Mouse (Mus musculus) neural tube, embryonic 14.5 days (tissue): Measurements from ENCODE around the gene Ebf1. TPM values are rescaled to one million over a fixed set of nuclear protein-coding genes. Genes with fewer than 3 reads are reported as not detected.

Experiments
- ATAC-seq: fragments of 200-750 bp; cut with Nextera tagmentation; 2 replicates; pipeline ENCODE4 v1.8.0; 2017; ENCODE audit warnings: low read depth, mild to moderate bottlenecking, moderate TSS enrichment, moderate library complexity
- H3K27ac ChIP-seq: fragments of 300-500 bp; sonication (generic); 2 replicates; pipeline ENCODE4 v1.5.1; 2014; ENCODE audit warnings: low read depth, mild to moderate bottlenecking, control low read depth, low read length, moderate library complexity, mixed read lengths
- H3K27me3 ChIP-seq: fragments of 300-500 bp; sonication (generic); 2 replicates; pipeline ENCODE4 v1.6.1; 2014; ENCODE audit warnings: low read length; ENCODE audit not compliant: control insufficient read depth, insufficient read depth
- H3K36me3 ChIP-seq: fragments of 300-500 bp; sonication (generic); 2 replicates; pipeline ENCODE4 v1.6.1; 2014; ENCODE audit warnings: low read length, mixed read lengths; ENCODE audit not compliant: control insufficient read depth, insufficient read depth
- H3K4me1 ChIP-seq: fragments of 300-500 bp; sonication (generic); 2 replicates; pipeline ENCODE4 v1.6.1; 2014; ENCODE audit warnings: low read length; ENCODE audit not compliant: control insufficient read depth, insufficient read depth
- H3K4me2 ChIP-seq: fragments of 300-500 bp; sonication (generic); 2 replicates; pipeline ENCODE4 v1.6.1; 2014; ENCODE audit warnings: mild to moderate bottlenecking, low read depth, low read length, control low read depth
- H3K4me3 ChIP-seq: fragments of 300-500 bp; sonication (generic); 2 replicates; pipeline ENCODE4 v1.5.1; 2014; ENCODE audit warnings: low read depth, low read length, control low read depth, mixed read lengths
- H3K9ac ChIP-seq: fragments of 300-500 bp; sonication (generic); replicated peaks from 2 replicates; pipeline ENCODE4 v1.6.1; 2014; ENCODE audit warnings: low read depth, mild to moderate bottlenecking, control low read depth, low read length, mixed read lengths
- H3K9me3 ChIP-seq: fragments of 300-500 bp; sonication (generic); 2 replicates; pipeline ENCODE4 v1.6.1; 2016; ENCODE audit warnings: low read length; ENCODE audit not compliant: control insufficient read depth
- WGBS: fragments of 180-500 bp; shearing (Covaris S2); extraction: QIAGEN DNeasy Blood & Tissue Kit; methylation state at CpG from one replicate; pipeline ENCODE4 v1.1.7; 2014; 5-methylcytosine and 5-hydroxymethylcytosine counted together
- polyA plus RNA-seq: library from polyadenylated mRNA; unstranded; fragments of >200 nt; fragmentation: Nextera tagmentation; extraction: Ambion mirVana; gene quantifications from 2 replicates; pipeline ENCODE4 v1.2.1, GENCODE M21; 2014

The Ebf1 gene
- polyA plus RNA-seq, 1 experiment from 2014 or later: 226 TPM

DNA sequence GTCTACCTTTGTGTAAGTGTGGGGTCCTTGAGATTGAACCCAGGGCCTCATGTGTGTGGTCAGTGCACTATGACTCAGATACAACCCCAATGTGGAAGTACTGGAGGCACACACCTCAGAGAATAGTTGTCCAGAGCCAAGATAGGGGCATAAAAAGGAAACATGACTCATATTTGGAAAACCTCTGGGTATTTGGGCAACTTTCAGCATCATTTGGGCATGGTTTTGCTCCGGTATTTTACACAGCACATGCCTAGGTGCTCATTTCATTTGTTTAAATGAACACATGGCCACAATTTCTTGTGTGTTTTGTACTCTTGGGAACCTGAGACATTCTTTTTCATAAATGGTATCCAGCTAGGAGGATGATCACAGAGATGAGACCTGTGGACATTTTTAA is 161.9 kb downstream of the Ebf1 start:
- H3K4me2 ChIP-seq: no peak overlapping the region
- peaks cover 8% of the 10 kb centered on the region for H3K4me1 ChIP-seq
- no peak overlapping the region for H3K9ac ChIP-seq
- 95% methylated on average over 1 of the region's 1 CpGs for WGBS
- H3K9me3 ChIP-seq: no peaks in the 10 kb centered on the region
- H3K4me3 ChIP-seq: no peak overlapping the region
- no peaks in the 10 kb centered on the region for H3K27me3 ChIP-seq
- ATAC-seq: no peak
- no peaks in the 10 kb centered on the region for H3K36me3 ChIP-seq
- H3K27ac ChIP-seq: no peak overlapping the region

DNA sequence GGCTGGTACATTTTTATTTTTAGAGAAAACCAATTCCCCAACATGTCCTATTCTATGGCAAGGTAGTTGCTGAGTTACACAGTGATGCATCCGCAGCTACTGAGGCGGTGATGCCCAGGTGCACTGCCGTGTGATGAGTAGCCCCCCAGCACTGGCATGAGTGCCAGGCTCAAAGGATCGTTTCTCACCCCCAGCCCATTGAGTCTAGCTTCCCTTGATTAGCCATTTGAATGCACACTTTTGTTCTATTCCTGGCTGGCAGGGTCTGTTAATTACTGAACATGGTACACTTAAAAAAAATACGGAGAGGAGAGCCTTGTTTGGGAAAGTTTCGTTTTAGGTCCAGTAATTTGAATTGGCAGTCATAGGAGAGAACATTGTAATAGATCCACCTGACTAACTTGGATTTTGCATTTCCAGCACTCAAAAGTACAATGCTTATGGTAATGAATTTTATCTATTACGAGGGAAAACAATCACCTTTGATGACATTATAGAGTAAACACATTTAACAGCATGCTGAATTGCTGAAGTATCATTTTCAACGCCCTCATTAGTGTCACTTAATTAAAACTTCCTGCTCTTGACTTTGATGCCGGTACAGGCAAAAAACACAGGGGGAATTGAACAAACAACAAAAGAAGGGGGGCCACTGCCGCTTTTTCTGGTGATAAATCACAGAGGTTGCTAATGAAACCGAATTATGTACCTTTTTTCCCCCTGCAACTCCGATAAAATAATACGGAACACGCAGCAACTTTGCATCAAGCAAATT is 167.3 kb downstream of the Ebf1 start:
- no peaks in the 10 kb centered on the region for H3K27me3 ChIP-seq
- H3K4me1 ChIP-seq: peaks cover 25% of the 10 kb centered on the region
- H3K4me2 ChIP-seq: peak overlapping the region; percentile 32; the same call in 1 of the 2 replicates
- H3K4me3 ChIP-seq: no peak overlapping the region
- H3K36me3 ChIP-seq: no peaks in the 10 kb centered on the region
- no peaks in the 10 kb centered on the region for H3K9me3 ChIP-seq
- WGBS: 25% methylated on average over 14 of the region's 14 CpGs
- ATAC-seq: peak; percentile 19; the same call in 1 of the 2 replicates
- H3K9ac ChIP-seq: no peak overlapping the region
- no peak overlapping the region; the same call in 1 of the 2 replicates for H3K27ac ChIP-seq

DNA sequence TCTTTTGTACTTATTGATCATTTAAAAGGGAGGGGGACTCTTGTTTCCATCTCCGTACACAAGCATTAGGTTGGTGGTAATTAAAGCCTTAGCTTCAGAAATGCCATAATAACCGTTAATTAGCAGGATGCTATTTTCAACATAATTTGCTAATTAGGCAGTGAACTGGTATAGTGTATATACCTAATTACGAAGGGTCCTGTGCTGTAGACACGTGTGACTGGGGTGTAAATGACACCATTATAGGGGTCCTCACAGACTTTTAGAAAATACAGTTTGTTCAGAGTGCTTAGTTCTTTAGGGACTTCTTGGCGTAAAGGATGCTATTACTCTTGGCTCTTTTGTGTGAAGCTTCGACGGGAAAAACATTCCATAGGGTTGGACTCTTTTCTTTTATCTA is 167.9 kb downstream of the Ebf1 start:
- H3K4me3 ChIP-seq: no peak overlapping the region
- peak; percentile 67 for ATAC-seq
- H3K36me3 ChIP-seq: no peaks in the 10 kb centered on the region
- no peaks in the 10 kb centered on the region for H3K9me3 ChIP-seq
- no peak overlapping the region for H3K9ac ChIP-seq
- WGBS: 13% methylated on average over 7 of the region's 7 CpGs
- H3K27ac ChIP-seq: peak overlapping the region; percentile 35; the same call in 1 of the 2 replicates
- peak overlapping the region; percentile 32 for H3K4me2 ChIP-seq
- H3K4me1 ChIP-seq: peaks cover 25% of the 10 kb centered on the region
- H3K27me3 ChIP-seq: no peaks in the 10 kb centered on the region

DNA sequence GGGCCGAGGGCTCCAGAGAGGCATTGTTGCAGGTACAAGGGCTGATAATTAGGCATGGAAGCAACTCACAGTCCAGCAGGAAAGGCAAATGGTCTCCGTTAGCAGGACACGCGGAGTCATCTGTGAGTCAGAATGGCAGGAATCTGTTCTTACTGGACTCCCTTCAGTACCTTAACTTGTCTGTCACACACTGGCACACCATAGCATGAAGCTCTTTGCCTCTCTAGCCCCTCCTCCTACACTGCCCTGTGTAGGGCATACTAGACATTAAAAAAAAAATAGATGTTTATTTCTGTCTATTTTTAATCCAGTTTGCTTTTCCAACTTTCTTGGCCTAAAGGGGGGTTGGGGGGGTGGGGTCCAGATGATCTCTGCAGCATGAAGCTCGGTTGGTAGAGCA is 168.4 kb downstream of the Ebf1 start:
- H3K36me3 ChIP-seq: no peaks in the 10 kb centered on the region
- peaks cover 25% of the 10 kb centered on the region for H3K4me1 ChIP-seq
- peak overlapping the region; percentile 35; the same call in 1 of the 2 replicates for H3K27ac ChIP-seq
- H3K27me3 ChIP-seq: no peaks in the 10 kb centered on the region
- no peak overlapping the region for H3K9ac ChIP-seq
- peak; percentile 52; the same call in 1 of the 2 replicates for ATAC-seq
- peak overlapping the region; percentile 32 for H3K4me2 ChIP-seq
- no peaks in the 10 kb centered on the region for H3K9me3 ChIP-seq
- 13% methylated on average over 5 of the region's 5 CpGs for WGBS
- H3K4me3 ChIP-seq: no peak overlapping the region

DNA sequence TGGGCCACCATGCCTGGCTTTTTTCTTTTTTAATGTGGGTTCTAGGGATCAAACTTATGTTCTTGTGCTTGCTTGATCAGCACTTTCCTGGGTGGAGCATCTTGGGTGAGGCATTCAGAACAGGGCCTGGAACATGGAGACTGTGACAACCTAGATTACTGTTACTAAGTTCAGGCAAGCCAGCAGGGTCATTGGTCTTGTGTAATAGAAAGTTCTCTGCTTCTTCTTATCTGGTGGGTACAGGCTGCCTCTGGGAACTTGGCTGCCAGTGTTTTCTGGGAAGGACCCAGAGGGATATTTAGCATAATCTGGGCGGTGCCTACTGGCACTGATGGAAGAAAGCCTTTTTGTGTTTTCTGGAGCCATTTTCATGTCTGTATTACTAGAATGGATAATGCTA is 170.9 kb downstream of the Ebf1 start:
- no peak overlapping the region for H3K9ac ChIP-seq

DNA sequence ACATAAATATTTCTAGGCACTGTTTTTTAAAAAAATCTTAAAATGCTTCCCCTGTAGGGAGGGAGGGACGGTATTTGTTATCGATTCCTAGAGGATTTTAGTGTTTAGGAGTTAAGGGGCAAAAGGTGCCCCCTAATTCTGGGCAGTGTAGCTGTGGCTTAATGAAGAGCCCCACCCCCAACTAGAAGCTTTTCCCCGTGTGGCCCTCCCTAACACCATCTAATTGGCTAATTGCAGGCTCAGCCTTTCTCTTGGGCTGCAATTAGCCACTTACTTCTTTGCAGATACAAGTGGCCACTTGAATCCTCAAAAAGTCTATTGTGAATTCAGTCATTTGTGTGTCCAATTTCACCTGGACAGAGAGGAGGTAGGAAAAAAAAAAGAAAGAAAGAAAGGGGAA is 175.7 kb downstream of the Ebf1 start:
- Histone ChIP-seq H3K4me1 (no peaks in the 10 kb centered on the region), H3K9ac (no peak overlapping the region), H3K27me3 (no peaks in the 10 kb centered on the region), H3K4me2 (no peak overlapping the region), H3K9me3 (no peaks in the 10 kb centered on the region), H3K27ac (no peak overlapping the region), H3K36me3 (no peaks in the 10 kb centered on the region), H3K4me3 (no peak overlapping the region)
- ATAC-seq: no peak
- WGBS: 11% methylated on average over 3 of the region's 3 CpGs

More for the DNA sequence above, 170.9 kb downstream of the Ebf1 start:
- no peaks in the 10 kb centered on the region for H3K36me3 ChIP-seq
- H3K4me2 ChIP-seq: no peak overlapping the region
- no peak overlapping the region for H3K27ac ChIP-seq
- no peak for ATAC-seq
- H3K4me3 ChIP-seq: no peak overlapping the region
- no peaks in the 10 kb centered on the region for H3K27me3 ChIP-seq
- peaks cover 25% of the 10 kb centered on the region for H3K4me1 ChIP-seq
- 93% methylated on average over 1 of the region's 1 CpGs for WGBS
- H3K9me3 ChIP-seq: no peaks in the 10 kb centered on the region

DNA sequence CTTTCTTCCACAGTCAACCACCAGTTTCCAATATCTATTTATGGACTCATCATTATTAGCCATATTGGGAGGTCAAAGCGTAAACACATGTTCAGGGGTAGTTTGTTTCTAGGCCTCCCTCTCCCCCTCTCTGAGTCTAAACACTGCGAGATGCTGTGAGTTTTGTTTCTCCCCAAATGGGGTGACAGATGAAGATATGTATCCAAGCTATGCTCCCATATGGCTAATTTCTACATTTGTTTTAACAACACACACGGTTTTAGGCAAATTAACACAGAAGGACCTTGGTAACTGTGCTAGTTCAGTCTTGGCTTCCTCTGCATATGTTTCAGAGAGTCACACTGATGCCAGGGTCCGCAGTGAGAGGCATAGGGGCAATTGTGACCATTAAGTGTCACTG is 177.8 kb downstream of the Ebf1 start:
- Histone ChIP-seq H3K27me3 (no peaks in the 10 kb centered on the region), H3K4me2 (no peak overlapping the region), H3K9ac (no peak overlapping the region), H3K4me1 (peaks cover 6% of the 10 kb centered on the region; the same call in 1 of the 2 replicates), H3K9me3 (no peaks in the 10 kb centered on the region), H3K36me3 (no peaks in the 10 kb centered on the region), H3K27ac (no peak overlapping the region), H3K4me3 (no peak overlapping the region)
- ATAC-seq: no peak
- 76% methylated on average over 4 of the region's 4 CpGs for WGBS

DNA sequence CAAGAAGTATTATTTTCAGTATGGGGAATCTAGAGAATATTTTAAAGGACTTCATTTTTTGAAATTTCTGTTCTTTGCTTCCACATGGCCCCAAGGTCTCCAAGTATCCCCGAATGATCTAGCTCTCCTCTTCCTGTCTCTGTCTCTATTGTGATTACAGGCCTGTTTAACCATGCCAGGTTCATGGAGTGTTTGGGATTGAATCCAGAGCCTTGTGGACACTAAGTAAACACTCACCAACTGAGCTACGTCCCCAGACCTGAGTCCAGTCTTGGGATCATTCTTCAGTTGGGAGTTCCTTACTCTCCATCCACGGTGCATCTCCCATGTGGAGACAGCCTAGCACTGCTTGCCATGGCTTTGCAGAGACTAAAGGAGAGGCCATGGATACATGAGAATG is 178.7 kb downstream of the Ebf1 start:
- 91% methylated on average over 3 of the region's 3 CpGs for WGBS
- Histone ChIP-seq H3K4me1 (peaks cover 14% of the 10 kb centered on the region; the same call in 1 of the 2 replicates), H3K4me3 (no peak overlapping the region)

DNA sequence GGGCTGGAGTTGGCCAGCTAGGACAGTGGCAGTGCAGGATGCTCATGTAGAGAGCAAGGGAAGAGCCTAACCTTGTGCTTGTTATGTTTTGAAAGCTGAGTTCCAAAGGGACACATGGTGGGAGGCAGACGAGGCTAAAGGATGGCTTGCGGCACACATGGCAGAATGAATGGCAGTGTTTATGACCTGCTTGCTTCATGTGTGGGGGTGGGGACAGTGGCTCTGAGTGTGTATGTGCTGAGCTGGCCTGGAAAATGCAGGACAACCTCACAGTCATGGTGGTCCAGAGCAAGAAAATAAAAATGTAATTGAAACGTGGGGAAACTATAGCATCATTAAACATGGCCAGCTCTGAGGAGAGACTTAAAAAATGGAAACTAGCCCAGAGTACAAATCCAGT is 181.2 kb downstream of the Ebf1 start:
- Histone ChIP-seq H3K4me3 (no peak overlapping the region), H3K27me3 (no peaks in the 10 kb centered on the region), H3K9me3 (no peaks in the 10 kb centered on the region), H3K4me1 (peaks cover 23% of the 10 kb centered on the region), H3K36me3 (no peaks in the 10 kb centered on the region), H3K4me2 (no peak overlapping the region), H3K27ac (no peak overlapping the region), H3K9ac (no peak overlapping the region)
- WGBS: 30% methylated on average over 3 of the region's 3 CpGs
- peak; percentile 52; the same call in 1 of the 2 replicates for ATAC-seq

More for the DNA sequence above, 178.7 kb downstream of the Ebf1 start:
- H3K4me2 ChIP-seq: no peak overlapping the region
- no peaks in the 10 kb centered on the region for H3K27me3 ChIP-seq
- no peaks in the 10 kb centered on the region for H3K36me3 ChIP-seq
- no peak overlapping the region for H3K9ac ChIP-seq
- no peak overlapping the region for H3K27ac ChIP-seq
- H3K9me3 ChIP-seq: no peaks in the 10 kb centered on the region
- ATAC-seq: no peak
